Mouse (Mus musculus): ENCODE data around the gene Tmsb15a. TPM values are rescaled to one million over a fixed set of nuclear protein-coding genes. Genes with fewer than 3 reads are reported as not detected.

Tmsb15a gene
- not detected in 2 replicates for polyA plus RNA-seq (2012; rRNA removed)

DNA sequence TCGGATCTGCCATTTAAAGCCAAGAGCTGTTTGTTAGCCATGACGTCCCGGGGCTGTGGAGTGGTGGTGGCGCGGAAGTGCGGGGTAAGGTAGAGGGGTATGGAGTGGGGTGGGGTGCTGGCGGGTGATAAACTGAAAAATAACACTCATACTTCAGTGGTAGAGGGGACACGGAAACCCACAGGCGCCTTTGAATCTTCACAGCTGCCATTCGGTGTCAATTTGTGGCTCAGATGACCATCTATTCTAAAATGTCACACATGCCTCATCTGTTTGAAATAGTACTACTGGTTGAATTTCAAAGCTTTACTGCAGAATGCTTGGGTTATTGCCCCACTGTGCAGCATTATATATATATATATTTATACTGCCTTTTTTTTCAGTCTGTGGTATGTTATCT, at the start of gene Tmsb15a:
Gene Tmsb15a, minus strand, starts transcription at position 101 of the 400 bp plus-strand sequence.

DNA sequence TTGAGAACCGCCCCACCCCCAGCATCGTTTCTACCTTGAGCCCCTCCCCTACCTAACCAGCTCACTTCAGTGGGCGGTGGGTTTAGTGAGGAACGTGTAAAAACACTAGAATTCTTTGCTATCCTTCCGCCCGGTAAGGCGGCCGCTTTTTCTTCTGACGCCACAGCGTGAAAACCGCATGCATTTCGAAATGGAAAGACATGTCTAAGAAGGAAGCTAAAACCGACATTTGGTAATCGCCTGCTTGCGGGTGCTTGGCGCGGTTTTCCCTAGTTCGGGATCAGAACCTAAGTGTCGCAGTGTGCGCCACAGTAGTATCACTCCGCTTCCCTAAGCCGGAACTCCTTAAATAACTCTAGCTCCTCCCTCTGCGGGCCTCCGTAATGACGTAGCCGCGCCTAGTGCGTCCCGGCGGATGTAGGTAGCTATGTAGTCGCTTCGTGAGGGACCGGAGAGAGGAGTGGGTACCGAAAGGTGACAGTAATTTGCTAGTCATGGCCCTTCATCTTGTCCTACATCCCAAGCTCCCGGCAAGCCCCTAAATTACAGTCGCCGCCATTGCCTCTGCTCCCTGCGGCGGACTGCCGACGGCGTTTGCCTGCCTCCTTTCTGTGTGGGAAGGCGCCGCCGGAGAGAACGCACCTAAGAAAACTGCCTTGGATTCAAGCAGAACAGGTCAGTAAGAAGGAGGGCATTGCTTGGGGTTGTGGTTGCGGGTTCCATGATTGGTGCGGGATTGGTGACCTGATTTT, 17.4 kb upstream of the Tmsb15a start, which contains the start of the genes Armcx5 and Gprasp1:
Gene Armcx5, plus strand, starts transcription at position 430 of the 752 bp plus-strand sequence.
Gene Gprasp1, plus strand, starts transcription at position 430 of the 752 bp plus-strand sequence.

DNA sequence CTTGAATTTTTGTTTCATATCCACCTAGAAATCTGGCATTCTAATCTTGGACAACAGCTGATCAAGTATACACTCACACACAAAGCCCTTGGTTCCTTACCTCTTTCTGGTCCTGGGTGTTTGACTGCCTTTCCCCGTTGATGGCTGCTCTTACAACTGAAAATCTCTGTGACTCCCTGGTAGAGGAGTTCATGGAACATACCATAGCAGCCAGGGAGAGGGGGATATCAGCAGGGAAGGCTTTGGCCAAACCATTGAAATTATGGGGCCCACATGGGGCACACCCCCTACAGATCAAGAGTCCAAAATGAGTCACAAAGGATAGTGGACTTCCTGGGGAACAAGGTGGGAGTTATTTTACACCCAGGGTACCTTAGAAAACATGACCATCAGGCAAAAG, 31.4 kb downstream of the Tmsb15a start, which contains the start of gene Tcp11x2:
Gene Tcp11x2, minus strand, starts transcription at position 158 of the 400 bp plus-strand sequence.

Other genes starting within 250 kb of the Tmsb15a start
- gene AV320801, start 230.7 kb downstream of the Tmsb15a start, polyA plus RNA-seq (2012; rRNA removed) = not detected in 2 replicates
- 0.04 TPM in 1 of 2 replicates, not detected in the other for gene Nxf7, start 126.5 kb downstream of the Tmsb15a start, polyA plus RNA-seq (2012; rRNA removed)
- gene Prame, start 97.6 kb downstream of the Tmsb15a start, polyA plus RNA-seq (2012; rRNA removed) = not detected in 2 replicates
- not detected in 2 replicates for gene Tcp11x2, start 31.5 kb downstream of the Tmsb15a start, polyA plus RNA-seq (2012; rRNA removed)
- 0.09 and 0.19 TPM in 2 replicates for gene Armcx5, start 17.5 kb upstream of the Tmsb15a start, polyA plus RNA-seq (2012; rRNA removed)
- 2.7 and 5.9 TPM in 2 replicates for gene Gprasp1, start 17.5 kb upstream of the Tmsb15a start, polyA plus RNA-seq (2012; rRNA removed)
- gene Bhlhb9, start 72.3 kb upstream of the Tmsb15a start, polyA plus RNA-seq (2012; rRNA removed) = 0.31 and 0.60 TPM in 2 replicates
- gene Gprasp2, start 113.8 kb upstream of the Tmsb15a start, polyA plus RNA-seq (2012; rRNA removed) = 0.14 and 1.3 TPM in 2 replicates

All from stomach, adult 2 months (tissue).